Mouse (Mus musculus) gastrocnemius, adult 2 months (tissue): ENCODE measurements around the gene Efcc1. TPM values are rescaled to one million over a fixed set of nuclear protein-coding genes. Genes with fewer than 3 reads are reported as not detected.

Experiments used
- DNase-seq: peaks from one replicate; pipeline ENCODE4 v3.0.0; 2022
- H3K27ac ChIP-seq: fragments of 200-600 bp; 2 replicates; pipeline ENCODE4 v1.8.1; 2022; ENCODE audit warnings: mild to moderate bottlenecking
- H3K4me3 ChIP-seq: fragments of 200-600 bp; 2 replicates; pipeline ENCODE4 v1.8.1; 2022; ENCODE audit warnings: mild to moderate bottlenecking, moderate library complexity
- CTCF ChIP-seq: fragments of 200-600 bp; IDR thresholded peaks from 2 replicates; pipeline ENCODE4 v1.8.1; 2022; ENCODE audit warnings: antibody characterized with exemption, mild to moderate bottlenecking, moderate library complexity
- intact Hi-C: fragments of 180-260 bp; cut with DNase I; formaldehyde crosslinking; loops from one replicate; pipeline ENCODE4 v1.15.1; 2025
- total RNA-seq, 2 experiments: library from RNA; stranded (reverse); gene quantifications; 2 replicates each; pipeline ENCODE4 v1.2.3; 2021

The Efcc1 gene
- total RNA-seq, 2 experiments from 2014 or later, result 0.70 to 0.82 TPM

DNA sequence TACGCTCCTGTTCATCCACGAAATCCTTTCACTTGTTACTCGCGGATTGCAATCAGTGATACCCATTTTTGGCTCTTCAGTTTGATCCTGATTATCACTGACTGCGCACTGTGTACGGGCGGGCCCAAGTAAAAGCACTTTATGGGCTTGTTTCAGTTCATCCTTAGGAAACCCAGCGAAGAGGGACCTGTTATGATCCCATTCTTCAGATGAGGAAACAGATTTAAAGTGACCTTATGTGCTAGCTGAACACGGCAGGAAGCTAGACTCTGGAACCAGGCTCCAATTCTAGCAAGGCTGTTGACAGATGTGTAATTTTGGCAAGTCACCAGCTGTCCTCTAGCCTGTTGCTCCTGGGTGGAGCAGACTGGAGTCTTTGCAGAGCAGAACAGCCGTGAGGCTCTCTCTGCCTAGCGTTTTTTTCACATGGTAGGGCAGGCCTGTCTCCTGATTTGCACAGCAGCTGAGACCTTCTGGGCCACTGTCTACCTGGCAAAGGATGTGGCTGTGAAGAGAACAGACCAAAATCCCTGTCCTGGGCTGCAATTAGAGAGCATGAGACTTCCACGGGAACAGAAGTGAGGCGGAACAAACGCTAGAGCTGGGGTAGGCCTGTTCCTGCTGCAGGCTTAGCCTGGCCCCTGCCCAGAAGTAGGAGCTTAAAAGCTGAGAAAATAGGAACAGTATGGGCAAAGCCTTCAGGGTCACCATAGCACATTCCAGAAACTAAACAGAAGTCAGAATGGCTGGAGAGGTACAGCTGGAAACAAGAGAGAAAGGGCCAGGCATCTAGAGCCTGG is 2.7 kb downstream of the Efcc1 start:
- Histone ChIP-seq H3K4me3 (peak overlapping the region; percentile 72), H3K27ac (peak overlapping the region; percentile 38; the same call in 1 of the 2 replicates)
- intact Hi-C loops, result no loop called here

DNA sequence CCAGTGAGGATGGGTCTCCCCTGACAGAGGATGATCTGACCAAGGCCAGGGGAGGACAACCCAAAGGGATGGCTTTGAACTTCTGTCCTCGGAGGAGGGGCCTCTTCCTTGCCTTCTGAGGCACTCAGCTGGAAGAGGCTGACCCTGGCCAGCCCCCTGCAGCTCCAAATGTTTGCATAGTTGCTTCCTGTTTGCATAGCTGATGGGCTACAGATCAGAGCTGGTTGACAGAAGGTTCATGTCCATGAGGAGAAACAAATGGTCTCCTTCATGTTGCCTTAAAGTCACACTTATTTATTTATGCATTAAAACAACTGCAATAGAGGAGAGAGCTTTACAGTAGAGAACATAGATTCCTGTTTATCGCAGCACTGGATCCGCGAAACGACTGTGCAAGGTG is 3.5 kb downstream of the Efcc1 start:
- TF ChIP-seq CTCF, result no peak
- H3K27ac ChIP-seq, result no peak overlapping the region
- no peak for DNase-seq
- no peak overlapping the region for H3K4me3 ChIP-seq
- intact Hi-C loops, result no loop called here

More for the DNA sequence above, 2.7 kb downstream of the Efcc1 start:
- DNase-seq, result peak; percentile 55
- TF ChIP-seq CTCF, result no peak

DNA sequence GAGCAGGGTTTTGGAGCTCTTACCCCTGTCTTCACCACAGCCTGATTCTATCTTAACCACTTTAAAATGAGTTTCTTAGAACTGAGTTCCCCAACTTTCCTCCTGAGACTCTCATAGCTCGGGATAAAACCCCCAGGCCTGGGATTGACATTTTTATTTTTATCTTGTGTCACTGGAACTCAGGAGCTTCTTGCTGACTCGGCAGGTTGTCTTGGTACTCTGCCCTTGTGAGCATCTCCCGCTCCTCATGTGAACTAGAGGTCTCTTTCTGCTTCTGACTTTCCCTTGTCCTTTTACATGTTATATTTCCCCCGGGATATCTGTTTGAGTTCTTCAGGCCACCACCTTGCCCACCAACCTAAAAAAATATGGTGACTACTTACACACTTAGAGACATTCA is 6.3 kb downstream of the Efcc1 start:
- H3K27ac ChIP-seq, result no peak overlapping the region
- no peak for TF ChIP-seq CTCF
- intact Hi-C loops, result no loop called here
- no peak overlapping the region for H3K4me3 ChIP-seq
- DNase-seq, result no peak

DNA sequence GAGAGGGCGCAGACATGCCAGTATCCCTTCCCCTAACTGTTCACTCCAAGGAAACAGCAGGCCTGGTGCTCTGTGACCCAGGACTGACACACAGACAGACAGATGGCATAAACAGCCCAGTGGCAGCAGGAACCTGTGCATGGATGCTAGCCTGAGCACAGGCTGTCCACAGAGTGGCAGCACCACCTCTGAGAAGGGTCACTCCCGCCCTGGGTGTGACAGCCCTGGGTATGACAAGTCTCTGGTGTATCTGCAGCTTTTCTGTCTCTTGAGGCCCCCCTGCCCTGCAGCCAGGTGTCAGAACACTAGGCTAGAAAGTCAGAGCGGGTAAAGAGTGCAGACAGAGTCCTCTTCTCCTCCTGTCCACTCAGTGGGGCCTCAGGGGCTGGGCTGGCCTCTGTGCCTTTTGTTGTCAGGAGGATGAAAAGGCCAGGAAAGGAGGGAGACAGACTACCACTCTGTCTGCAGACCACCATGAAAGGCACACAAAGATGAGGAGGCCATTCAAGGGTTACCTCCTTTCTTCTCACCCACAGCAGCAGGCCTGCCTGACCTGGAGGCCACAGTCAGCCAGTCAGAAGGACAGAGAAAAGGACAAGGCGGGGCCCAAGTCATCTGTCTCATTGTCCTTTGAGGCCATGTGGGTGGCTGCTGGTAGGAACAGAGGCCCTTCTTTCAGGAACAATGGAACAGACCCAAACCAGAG is 7.4 kb downstream of the Efcc1 start:
- DNase-seq, result no peak
- H3K27ac ChIP-seq, result no peak overlapping the region
- intact Hi-C loops, result no loop called here
- TF ChIP-seq CTCF, result no peak
- no peak overlapping the region for H3K4me3 ChIP-seq

DNA sequence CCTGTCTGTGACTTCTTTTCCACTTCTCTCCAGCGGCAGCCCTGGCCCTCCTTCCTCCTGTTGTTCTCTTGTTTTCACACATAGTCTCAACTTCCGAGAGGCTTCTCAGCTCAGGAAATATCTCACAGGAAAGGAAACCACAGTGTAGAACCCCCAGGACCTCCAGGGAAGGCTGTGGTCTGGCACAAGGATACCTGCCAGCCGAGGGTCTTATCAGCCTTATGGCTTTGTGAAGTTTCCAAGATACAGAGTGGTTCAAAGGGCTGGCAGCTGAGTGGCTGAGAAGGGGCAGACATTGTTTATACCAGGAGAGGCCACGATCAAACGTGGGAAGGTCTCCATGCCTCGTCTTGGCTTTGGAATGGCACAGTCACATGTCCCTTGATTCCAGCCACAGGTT is 9.2 kb downstream of the Efcc1 start:
- Histone ChIP-seq H3K27ac (no peak overlapping the region), H3K4me3 (no peak overlapping the region)
- DNase-seq, result no peak
- intact Hi-C loops, result no loop called here
- no peak for TF ChIP-seq CTCF

DNA sequence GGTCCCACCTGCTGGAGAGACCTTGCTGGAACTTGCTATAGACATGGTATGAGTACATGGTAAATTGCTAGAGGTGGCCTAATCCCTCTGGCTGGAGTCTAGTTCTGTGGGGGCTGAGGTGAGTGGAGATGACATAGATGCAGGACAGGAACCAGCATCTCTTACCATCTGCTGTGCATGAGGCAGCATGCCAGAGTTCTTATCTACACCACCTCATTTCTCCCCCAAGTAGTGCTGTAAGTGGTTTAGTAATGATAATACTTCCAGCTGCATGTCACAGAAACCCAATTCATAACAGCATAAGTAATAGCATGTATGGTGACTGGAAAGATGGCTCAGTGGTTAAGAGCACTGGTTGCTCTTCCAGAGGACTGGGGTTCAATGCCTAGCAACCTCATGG is 9.8 kb downstream of the Efcc1 start:
- no peak for DNase-seq
- no peak for TF ChIP-seq CTCF
- intact Hi-C loops, result no loop called here
- H3K27ac ChIP-seq, result no peak overlapping the region
- H3K4me3 ChIP-seq, result no peak overlapping the region

DNA sequence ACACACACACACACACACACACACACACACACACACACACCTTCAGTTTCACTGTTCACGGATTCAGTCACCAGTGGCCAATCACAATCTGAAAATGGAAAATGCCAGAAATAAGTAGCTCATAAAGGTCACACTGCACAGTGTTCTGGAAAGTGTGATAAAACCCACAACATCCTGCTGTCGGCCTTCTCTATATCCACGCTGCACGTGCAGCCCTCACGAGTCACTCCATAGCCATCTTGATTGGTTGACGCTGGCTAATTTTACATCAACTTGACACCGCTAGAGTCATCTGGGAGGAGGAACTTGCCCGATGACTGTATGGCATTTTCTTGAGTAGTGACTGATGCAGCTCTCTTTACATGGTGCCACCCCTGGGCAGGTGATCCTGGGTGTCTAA is 11.3 kb downstream of the Efcc1 start:
- Histone ChIP-seq H3K27ac (no peak overlapping the region), H3K4me3 (no peak overlapping the region)
- intact Hi-C loops, result no loop called here
- no peak for TF ChIP-seq CTCF
- DNase-seq, result no peak

DNA sequence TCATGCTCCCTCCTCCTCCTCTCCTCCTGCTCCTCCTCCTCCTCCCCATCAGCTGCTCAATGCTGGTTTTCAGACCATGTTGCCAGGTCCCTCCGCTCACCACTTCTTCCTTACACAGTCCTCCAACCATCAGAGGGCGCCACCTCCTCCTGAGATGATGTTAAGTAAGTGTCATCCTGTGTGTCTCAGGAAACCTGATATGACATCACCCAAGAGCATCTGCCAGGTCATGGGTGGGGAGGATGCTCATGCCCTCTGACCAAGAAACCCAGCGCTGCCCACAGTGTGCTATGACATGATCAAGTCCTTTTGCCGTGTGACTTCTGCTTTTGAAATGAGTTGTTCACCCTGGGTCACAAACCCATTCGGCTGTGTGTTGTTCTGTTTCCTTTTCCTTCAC is 12.1 kb downstream of the Efcc1 start:
- TF ChIP-seq CTCF, result no peak
- intact Hi-C loops, result no loop called here
- peak; percentile 44 for DNase-seq
- H3K4me3 ChIP-seq, result no peak overlapping the region
- H3K27ac ChIP-seq, result peak overlapping the region; percentile 35

DNA sequence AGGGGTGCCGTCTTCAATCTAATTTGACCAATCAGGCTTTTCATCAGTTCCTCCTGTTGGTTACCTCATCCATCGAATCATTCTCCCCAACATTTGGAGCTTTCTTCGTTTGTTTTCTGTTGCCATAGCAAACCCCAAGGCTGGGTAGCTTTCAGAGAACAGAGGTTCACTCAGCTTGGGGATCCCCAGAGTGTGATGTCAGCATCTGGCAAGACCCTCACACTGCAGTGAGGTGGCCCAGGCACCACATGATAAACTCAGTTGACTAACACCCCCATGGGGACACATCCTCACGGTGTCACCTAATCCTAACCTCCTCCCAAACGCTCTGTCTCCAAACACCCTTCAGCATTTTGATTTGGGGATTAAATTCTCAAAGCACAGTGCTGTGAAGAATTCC is 12.6 kb downstream of the Efcc1 start:
- peak overlapping the region; percentile 35; the same call in 1 of the 2 replicates for H3K27ac ChIP-seq
- DNase-seq, result peak; percentile 77
- H3K4me3 ChIP-seq, result no peak overlapping the region
- TF ChIP-seq CTCF, result no peak
- intact Hi-C loops, result no loop called here

DNA sequence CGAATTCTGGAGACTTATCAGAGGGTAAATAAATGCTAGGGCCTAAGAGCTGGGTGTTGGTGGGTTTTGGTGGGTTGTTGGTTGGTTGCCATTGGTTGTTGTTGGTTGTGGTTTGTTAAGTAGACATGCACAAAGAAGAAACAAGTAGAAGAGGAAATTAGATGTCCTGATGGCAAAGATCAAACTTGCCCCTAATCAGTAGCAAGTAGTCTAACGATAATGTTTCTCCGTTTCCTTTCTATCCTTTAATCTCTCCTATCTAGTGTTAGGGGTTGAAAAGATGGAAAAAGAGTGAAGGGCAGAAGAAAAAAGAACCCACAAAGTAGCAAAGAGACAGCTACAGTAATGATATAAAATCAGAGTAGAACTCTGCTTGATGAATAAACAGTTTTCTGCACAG is 14.0 kb downstream of the Efcc1 start:
- Histone ChIP-seq H3K4me3 (no peak overlapping the region), H3K27ac (no peak overlapping the region)
- TF ChIP-seq CTCF, result no peak
- no peak for DNase-seq
- intact Hi-C loops, result no loop called here

DNA sequence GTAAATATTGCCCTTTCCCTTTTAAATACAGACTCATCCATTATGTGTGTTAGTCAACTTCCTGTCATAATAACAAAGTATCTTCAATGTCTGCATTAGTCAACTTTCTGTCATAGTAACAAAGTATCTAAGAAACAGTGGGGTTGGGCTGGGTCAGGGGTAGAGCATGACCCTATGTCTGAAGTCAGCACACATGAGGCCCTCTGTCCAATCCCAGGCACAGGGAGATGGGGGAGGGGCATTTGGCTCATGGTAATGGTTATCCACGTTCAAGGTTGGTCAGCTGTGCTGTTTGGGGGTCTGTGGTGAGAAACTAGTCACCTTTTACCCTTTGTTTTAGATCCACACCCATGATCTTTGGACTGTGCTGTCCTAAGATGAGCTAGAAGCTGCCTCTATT is 14.6 kb downstream of the Efcc1 start:
- TF ChIP-seq CTCF, result no peak
- peak; percentile 42 for DNase-seq
- intact Hi-C loops, result no loop called here
- Histone ChIP-seq H3K4me3 (no peak overlapping the region), H3K27ac (peak overlapping the region; percentile 25; the same call in 1 of the 2 replicates)

DNA sequence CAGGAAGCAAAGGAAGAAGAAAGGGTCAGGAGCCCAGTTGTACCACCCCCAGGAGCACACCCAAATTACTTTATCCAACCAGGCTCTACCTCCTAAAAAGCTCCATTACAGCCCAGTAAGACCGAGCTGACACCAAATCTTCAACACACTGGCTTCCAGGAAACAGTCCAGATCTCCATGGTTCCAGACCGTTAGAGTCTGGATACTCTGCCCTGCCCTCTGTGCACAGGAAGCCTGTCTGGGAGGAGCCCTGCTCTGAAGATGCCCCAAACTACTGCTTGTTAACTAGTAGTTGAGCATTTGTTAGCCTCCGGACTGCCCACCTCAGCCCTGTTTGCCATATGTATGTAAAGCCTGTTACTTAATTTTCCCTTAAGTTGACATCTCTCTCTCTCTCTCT is 15.4 kb downstream of the Efcc1 start:
- DNase-seq, result peak; percentile 41
- no peak for TF ChIP-seq CTCF

DNA sequence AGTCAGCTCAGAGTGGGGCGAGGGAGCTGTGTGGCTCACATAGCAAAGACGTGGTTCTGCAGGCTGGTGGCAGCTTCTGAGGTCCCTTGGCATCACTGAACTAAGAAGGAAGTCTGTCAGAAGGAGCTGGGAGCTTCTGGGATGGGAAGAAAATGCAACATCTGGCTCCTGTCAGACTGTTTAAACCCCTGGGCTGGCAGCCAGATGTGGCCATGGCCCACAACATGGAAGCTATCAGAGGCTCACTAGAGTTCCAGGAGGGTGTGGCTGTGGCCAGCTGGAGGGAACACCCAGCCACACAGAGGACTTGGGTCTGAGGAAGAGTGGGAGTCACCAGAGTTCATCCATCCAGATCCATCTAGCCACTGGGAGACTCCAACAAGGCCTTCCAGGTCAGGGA is 16.2 kb downstream of the Efcc1 start:
- DNase-seq, result peak; percentile 78
- no peak overlapping the region for H3K4me3 ChIP-seq
- peak overlapping the region; percentile 48 for H3K27ac ChIP-seq
- TF ChIP-seq CTCF, result no peak
- intact Hi-C loops, result no loop called here

More for the DNA sequence above, 15.4 kb downstream of the Efcc1 start:
- Histone ChIP-seq H3K4me3 (no peak overlapping the region), H3K27ac (peak overlapping the region; percentile 31; the same call in 1 of the 2 replicates)
- intact Hi-C loops, result no loop called here
